Mouse (Mus musculus): ENCODE measurements around the gene Bpifa6. TPM values are rescaled to one million over a fixed set of nuclear protein-coding genes. Genes with fewer than 3 reads are reported as not detected.

Gene Bpifa6
- polyA plus RNA-seq, 2 experiments = not detected

GRCm38 (mm10) chr2:153963334-153963733, 11.4 kb upstream of the Bpifa6 start:
- H3K4me2 ChIP-seq (replicated peaks; ENCODE audit: low read depth, low read length, severe bottlenecking) = no peak overlapping the region
- no peaks in the 10 kb centered on the region for H3K27me3 ChIP-seq (ENCODE audit: control insufficient read depth, insufficient read depth, low read length)
- ATAC-seq (ENCODE audit: low FRiP score, low read depth) (no peak), DNase-seq (ENCODE audit: low spot score) (no peak)
- TF ChIP-seq POLR2A (IDR thresholded peaks at IDR 0.05; ENCODE audit: borderline replicate concordance, extremely low read depth, insufficient read depth, insufficient read length) = no peak
- H3K4me3 ChIP-seq (replicated peaks; ENCODE audit: low read length) = no peak overlapping the region
- no peaks in the 10 kb centered on the region for H3K36me3 ChIP-seq (ENCODE audit: control insufficient read depth, insufficient read depth, low read length)
- no peak overlapping the region for H3K27ac ChIP-seq (replicated peaks; ENCODE audit: low read depth, low read length)
- 94% methylated on average over 1 of the region's 1 CpGs for WGBS
- no peak overlapping the region for H3K9ac ChIP-seq (ENCODE audit: low read depth, low read length, severe bottlenecking)
- H3K4me1 ChIP-seq (ENCODE audit: control insufficient read depth, insufficient read depth, low read length) = no peaks in the 10 kb centered on the region
- no peaks in the 10 kb centered on the region for H3K9me3 ChIP-seq (ENCODE audit: control insufficient read depth, low read length)

- WGBS = 87% methylated on average over 5 of the region's 5 CpGs
- no peaks in the 10 kb centered on the region for H3K36me3 ChIP-seq (ENCODE audit: control insufficient read depth, insufficient read depth, low read length)
- H3K4me2 ChIP-seq (replicated peaks; ENCODE audit: low read depth, low read length, severe bottlenecking) = no peak overlapping the region
- no peak overlapping the region for H3K9ac ChIP-seq (ENCODE audit: low read depth, low read length, severe bottlenecking)
- ATAC-seq (ENCODE audit: low FRiP score, low read depth) (no peak), DNase-seq (ENCODE audit: low spot score) (no peak)
- TF ChIP-seq POLR2A (IDR thresholded peaks at IDR 0.05; ENCODE audit: borderline replicate concordance, extremely low read depth, insufficient read depth, insufficient read length) = no peak
- no peaks in the 10 kb centered on the region for H3K27me3 ChIP-seq (ENCODE audit: control insufficient read depth, insufficient read depth, low read length)
- no peaks in the 10 kb centered on the region for H3K4me1 ChIP-seq (ENCODE audit: control insufficient read depth, insufficient read depth, low read length)
- no peaks in the 10 kb centered on the region for H3K9me3 ChIP-seq (ENCODE audit: control insufficient read depth, low read length)
- no peak overlapping the region for H3K4me3 ChIP-seq (replicated peaks; ENCODE audit: low read length)
- H3K27ac ChIP-seq (replicated peaks; ENCODE audit: low read depth, low read length) = no peak overlapping the region
These were observed 4.5 kb upstream of the Bpifa6 start for GRCm38 (mm10) chr2:153970221-153970620.

- no peaks in the 10 kb centered on the region for H3K4me1 ChIP-seq (ENCODE audit: control insufficient read depth, insufficient read depth, low read length)
- no peak for TF ChIP-seq POLR2A (IDR thresholded peaks at IDR 0.05; ENCODE audit: borderline replicate concordance, extremely low read depth, insufficient read depth, insufficient read length)
- no peak overlapping the region for H3K9ac ChIP-seq (ENCODE audit: low read depth, low read length, severe bottlenecking)
- no peak for ATAC-seq (ENCODE audit: low FRiP score, low read depth)
- H3K9me3 ChIP-seq (ENCODE audit: control insufficient read depth, low read length) = no peaks in the 10 kb centered on the region
- H3K27ac ChIP-seq (replicated peaks; ENCODE audit: low read depth, low read length) = no peak overlapping the region
- H3K4me2 ChIP-seq (replicated peaks; ENCODE audit: low read depth, low read length, severe bottlenecking) = no peak overlapping the region
- WGBS = 6% methylated on average over 7 of the region's 7 CpGs
- H3K27me3 ChIP-seq (ENCODE audit: control insufficient read depth, insufficient read depth, low read length) = no peaks in the 10 kb centered on the region
- no peak overlapping the region for H3K4me3 ChIP-seq (replicated peaks; ENCODE audit: low read length)
- peak; percentile 89 for DNase-seq (ENCODE audit: low spot score)
- H3K36me3 ChIP-seq (ENCODE audit: control insufficient read depth, insufficient read depth, low read length) = no peaks in the 10 kb centered on the region
These were observed 21.0 kb downstream of the Bpifa6 start for GRCm38 (mm10) chr2:153995770-153996169.

- no peak overlapping the region for H3K4me3 ChIP-seq (replicated peaks; ENCODE audit: low read length)
- no peak overlapping the region for H3K9ac ChIP-seq (ENCODE audit: low read depth, low read length, severe bottlenecking)
- no peak overlapping the region for H3K4me2 ChIP-seq (replicated peaks; ENCODE audit: low read depth, low read length, severe bottlenecking)
- H3K9me3 ChIP-seq (ENCODE audit: control insufficient read depth, low read length) = no peaks in the 10 kb centered on the region
- ATAC-seq (ENCODE audit: low FRiP score, low read depth) = no peak
- DNase-seq (ENCODE audit: low spot score) = no peak
- WGBS = 76% methylated on average over 3 of the region's 3 CpGs
- no peaks in the 10 kb centered on the region for H3K27me3 ChIP-seq (ENCODE audit: control insufficient read depth, insufficient read depth, low read length)
- H3K4me1 ChIP-seq (ENCODE audit: control insufficient read depth, insufficient read depth, low read length) = no peaks in the 10 kb centered on the region
- no peak overlapping the region for H3K27ac ChIP-seq (replicated peaks; ENCODE audit: low read depth, low read length)
- TF ChIP-seq POLR2A (IDR thresholded peaks at IDR 0.05; ENCODE audit: borderline replicate concordance, extremely low read depth, insufficient read depth, insufficient read length) = no peak
- H3K36me3 ChIP-seq (ENCODE audit: control insufficient read depth, insufficient read depth, low read length) = no peaks in the 10 kb centered on the region
These were observed 25.8 kb downstream of the Bpifa6 start for GRCm38 (mm10) chr2:154000501-154000900.

GRCm38 (mm10) chr2:154001056-154001455, 26.3 kb downstream of the Bpifa6 start:
- H3K9me3 ChIP-seq (ENCODE audit: control insufficient read depth, low read length) = no peaks in the 10 kb centered on the region
- no peak overlapping the region for H3K27ac ChIP-seq (replicated peaks; ENCODE audit: low read depth, low read length)
- H3K4me3 ChIP-seq (replicated peaks; ENCODE audit: low read length) = no peak overlapping the region
- DNase-seq (ENCODE audit: low spot score) = no peak
- no peak for TF ChIP-seq POLR2A (IDR thresholded peaks at IDR 0.05; ENCODE audit: borderline replicate concordance, extremely low read depth, insufficient read depth, insufficient read length)
- no peak overlapping the region for H3K9ac ChIP-seq (ENCODE audit: low read depth, low read length, severe bottlenecking)
- H3K4me1 ChIP-seq (ENCODE audit: control insufficient read depth, insufficient read depth, low read length) = no peaks in the 10 kb centered on the region
- no peaks in the 10 kb centered on the region for H3K36me3 ChIP-seq (ENCODE audit: control insufficient read depth, insufficient read depth, low read length)
- no peak for ATAC-seq (ENCODE audit: low FRiP score, low read depth)
- H3K4me2 ChIP-seq (replicated peaks; ENCODE audit: low read depth, low read length, severe bottlenecking) = no peak overlapping the region
- no peaks in the 10 kb centered on the region for H3K27me3 ChIP-seq (ENCODE audit: control insufficient read depth, insufficient read depth, low read length)

- Histone ChIP-seq H3K4me1 (ENCODE audit: control insufficient read depth, insufficient read depth, low read length) (no peaks in the 10 kb centered on the region), H3K4me2 (replicated peaks; ENCODE audit: low read depth, low read length, severe bottlenecking) (no peak overlapping the region), H3K27ac (replicated peaks; ENCODE audit: low read depth, low read length) (no peak overlapping the region), H3K27me3 (ENCODE audit: control insufficient read depth, insufficient read depth, low read length) (no peaks in the 10 kb centered on the region), H3K9ac (ENCODE audit: low read depth, low read length, severe bottlenecking) (no peak overlapping the region), H3K36me3 (ENCODE audit: control insufficient read depth, insufficient read depth, low read length) (no peaks in the 10 kb centered on the region), H3K9me3 (ENCODE audit: control insufficient read depth, low read length) (no peaks in the 10 kb centered on the region), H3K4me3 (replicated peaks; ENCODE audit: low read length) (no peak overlapping the region)
- no peak for TF ChIP-seq POLR2A (IDR thresholded peaks at IDR 0.05; ENCODE audit: borderline replicate concordance, extremely low read depth, insufficient read depth, insufficient read length)
- DNase-seq (ENCODE audit: low spot score) = no peak
- WGBS = 86% methylated on average over 1 of the region's 1 CpGs
- ATAC-seq (ENCODE audit: low FRiP score, low read depth) = no peak
These were observed 29.7 kb downstream of the Bpifa6 start for GRCm38 (mm10) chr2:154004456-154004855.

Data from limb, embryonic 14.5 days (tissue).